Mouse (Mus musculus): ENCODE measurements around the gene Ifi202b.
"Not testable (repeated sequence)": the region's sequence is repeated elsewhere in the genome, so short reads cannot be mapped to it uniquely, and the experiment has no call there.

The Ifi202b gene

GRCm38 (mm10) chr1:173982694-173983305 lies at the start of gene Ifi202b:
Gene Ifi202b, minus strand, starts transcription at chr1:173982744.
- not testable (repeated sequence) for DNase-seq (ENCODE audit: low spot score in 2 of 2)

- no peak for DNase-seq (ENCODE audit: low spot score in 2 of 2)
These were observed 49.2 kb upstream of the Ifi202b start, which contains the start of gene Ifi205 for GRCm38 (mm10) chr1:174031698-174032097. Gene Ifi205, minus strand, starts transcription at chr1:174031810.

GRCm38 (mm10) chr1:174007050-174007449 lies 24.5 kb upstream of the Ifi202b start:
- not testable (repeated sequence) for DNase-seq (ENCODE audit: low spot score in 2 of 2)

GRCm38 (mm10) chr1:174004352-174005109 lies 22.0 kb upstream of the Ifi202b start:
- not testable (repeated sequence) for DNase-seq (ENCODE audit: low spot score in 2 of 2)

- no peak for DNase-seq (ENCODE audit: low spot score in 2 of 2)
These were observed 12.5 kb upstream of the Ifi202b start for GRCm38 (mm10) chr1:173995003-173995402.

- not testable (repeated sequence) for DNase-seq (ENCODE audit: low spot score in 2 of 2)
These were observed 1.5 kb downstream of the Ifi202b start for GRCm38 (mm10) chr1:173981038-173981437.

- no peak for DNase-seq (ENCODE audit: low spot score in 2 of 2)
These were observed 4.9 kb downstream of the Ifi202b start for GRCm38 (mm10) chr1:173977622-173978021.

- no peak for DNase-seq (ENCODE audit: low spot score in 2 of 2)
These were observed 9.4 kb downstream of the Ifi202b start for GRCm38 (mm10) chr1:173973111-173973510.

- DNase-seq (ENCODE audit: low spot score in 2 of 2) = not testable (repeated sequence)
These were observed 21.1 kb downstream of the Ifi202b start for GRCm38 (mm10) chr1:173961491-173961890.

GRCm38 (mm10) chr1:173959998-173960397 lies 22.5 kb downstream of the Ifi202b start:
- DNase-seq (ENCODE audit: low spot score in 2 of 2) = not testable (repeated sequence)

- DNase-seq (ENCODE audit: low spot score in 2 of 2) = not testable (repeated sequence)
These were observed 26.6 kb downstream of the Ifi202b start for GRCm38 (mm10) chr1:173955839-173956527.

GRCm38 (mm10) chr1:173955071-173955796 lies 27.3 kb downstream of the Ifi202b start:
- DNase-seq (ENCODE audit: low spot score in 2 of 2) = no peak

GRCm38 (mm10) chr1:173953563-173953962 lies 29.0 kb downstream of the Ifi202b start:
- no peak for DNase-seq (ENCODE audit: low spot score in 2 of 2)

- DNase-seq (ENCODE audit: low spot score in 2 of 2) = not testable (repeated sequence)
These were observed 33.5 kb downstream of the Ifi202b start for GRCm38 (mm10) chr1:173949044-173949443.

GRCm38 (mm10) chr1:173942780-173943066 lies 39.8 kb downstream of the Ifi202b start:
- not testable (repeated sequence) for DNase-seq (ENCODE audit: low spot score in 2 of 2)

- not testable (repeated sequence) for DNase-seq (ENCODE audit: low spot score in 2 of 2)
These were observed 40.4 kb downstream of the Ifi202b start, which contains the start of the genes Mndal and Ifi203 for GRCm38 (mm10) chr1:173941924-173942779. Gene Mndal, minus strand, starts transcription at chr1:173942491. Gene Ifi203, minus strand, starts transcription at chr1:173942672.

GRCm38 (mm10) chr1:173941522-173941921 lies 41.0 kb downstream of the Ifi202b start:
- DNase-seq (ENCODE audit: low spot score in 2 of 2) = not testable (repeated sequence)

GRCm38 (mm10) chr1:173919279-173919678 lies 63.3 kb downstream of the Ifi202b start:
- not testable (repeated sequence) for DNase-seq (ENCODE audit: low spot score in 2 of 2)

GRCm38 (mm10) chr1:173914559-173914958 lies 68.0 kb downstream of the Ifi202b start:
- no peak for DNase-seq (ENCODE audit: low spot score in 2 of 2)

GRCm38 (mm10) chr1:173913256-173913791 lies 69.2 kb downstream of the Ifi202b start:
- not testable (repeated sequence) for DNase-seq (ENCODE audit: low spot score in 2 of 2)
